In the genomic region with DNA sequence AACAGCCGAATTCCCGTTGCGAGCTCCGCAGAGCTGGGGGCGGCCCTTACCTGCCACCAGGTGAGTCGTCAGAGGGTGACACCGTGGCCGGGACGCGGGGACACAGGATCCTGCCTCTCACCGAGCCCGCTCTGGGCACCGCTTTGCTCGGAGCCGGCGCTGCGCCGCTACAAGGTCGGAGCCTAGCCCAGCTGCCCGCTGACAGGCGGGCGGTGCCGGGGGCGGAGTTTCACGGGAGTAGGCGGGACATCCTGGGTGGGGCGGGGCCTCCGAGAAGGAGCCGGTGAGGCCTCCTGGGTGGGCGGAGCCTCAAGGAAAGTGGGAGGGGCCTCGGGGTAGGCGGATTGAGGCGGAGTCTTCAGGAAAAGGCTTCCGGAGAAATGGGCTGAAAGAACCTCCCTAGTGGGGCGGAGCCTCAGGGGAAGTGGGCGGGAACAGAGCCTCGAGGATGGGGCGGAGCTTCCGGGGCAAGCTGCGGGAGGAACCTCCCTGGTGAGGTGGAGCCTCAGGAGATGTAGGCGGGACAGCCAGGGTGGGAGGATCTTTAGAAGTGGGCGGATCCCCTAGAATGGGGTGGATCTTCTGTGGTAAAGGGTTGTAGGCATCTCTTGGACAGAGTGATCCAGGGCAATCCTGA, we compare ENCODE assay signal across 8 mouse cellular contexts. TPM values are rescaled to one million over a fixed set of nuclear protein-coding genes. Genes with fewer than 3 reads are reported as not detected.
DNase-seq lines count a peak whose midpoint lies in the region; ATAC-seq and TF ChIP-seq lines count a peak whose summit lies in the region.

Gene Abcb9, minus strand, starts transcription at position 203 of the 637 bp plus-strand sequence.

- peak; percentile 28; the same call in 1 of the 2 replicates for TF ChIP-seq EP300 in heart, adult 2 months (IDR thresholded peaks at IDR 0.05; ENCODE audit: insufficient read depth, low read depth, low read length)

- peak; percentile 75 for ATAC-seq in embryonic facial prominence, embryonic 14.5 days (ENCODE audit: low read depth)
- peak; percentile 84; the same call in 1 of the 2 replicates for ATAC-seq in limb, embryonic 13.5 days (ENCODE audit: low FRiP score, low read depth)
- ATAC-seq in midbrain, embryonic 16.5 days: peak; percentile 82

- H3K27ac ChIP-seq in embryonic facial prominence, embryonic 14.5 days (replicated peaks; ENCODE audit: low read depth, low read length): no peak within 1 kb of the TSS
- peak within 1 kb of the TSS; percentile 86 for H3K27ac ChIP-seq in heart, adult 2 months
- H3K27ac ChIP-seq in limb, embryonic 13.5 days: no peak within 1 kb of the TSS
- 0 out of 2 replicates have a peak within 1 kb of the TSS, but pooled peaks have one; percentile 23 for H3K27ac ChIP-seq in midbrain, embryonic 16.5 days (ENCODE audit: low read length)

- no peaks in the 10 kb centered on the region for H3K36me3 ChIP-seq in embryonic facial prominence, embryonic 14.5 days (ENCODE audit: control insufficient read depth, insufficient read depth, low read length)
- no peaks in the 10 kb centered on the region for H3K36me3 ChIP-seq in heart, adult 2 months (ENCODE audit: control insufficient read depth, insufficient read depth, low read length)
- no peaks in the 10 kb centered on the region for H3K36me3 ChIP-seq in limb, embryonic 13.5 days
- H3K36me3 ChIP-seq in midbrain, embryonic 16.5 days (ENCODE audit: control insufficient read depth, insufficient read depth, low read length): no peaks in the 10 kb centered on the region

- no peaks in the 10 kb centered on the region; the same call in 1 of the 2 replicates for H3K9me3 ChIP-seq in embryonic facial prominence, embryonic 14.5 days (ENCODE audit: control insufficient read depth, low read length)
- 0 out of 2 replicates have a peak, but pooled peaks cover 4% of the 10 kb centered on the region for H3K9me3 ChIP-seq in limb, embryonic 13.5 days
- no peaks in the 10 kb centered on the region for H3K9me3 ChIP-seq in midbrain, embryonic 16.5 days (replicated peaks; ENCODE audit: control insufficient read depth, low read length, poor library complexity, severe bottlenecking)

- peak within 1 kb of the TSS; percentile 64 for H3K9ac ChIP-seq in embryonic facial prominence, embryonic 14.5 days (ENCODE audit: low read depth, low read length)
- H3K9ac ChIP-seq in heart, adult 2 months (ENCODE audit: low read depth, low read length): peak within 1 kb of the TSS; percentile 86
- H3K9ac ChIP-seq in limb, embryonic 13.5 days: peak within 1 kb of the TSS; percentile 65
- H3K9ac ChIP-seq in midbrain, embryonic 16.5 days (ENCODE audit: low read depth, low read length): peak within 1 kb of the TSS; percentile 77

- peak; percentile 86 for TF ChIP-seq POLR2A in heart, adult 2 months (IDR thresholded peaks at IDR 0.05; ENCODE audit: insufficient read depth, low read depth, low read length)

- intact Hi-C loops in heart, adult 2 months (cut with DNase I): no loop called here

- DNase-seq in 3134 (ENCODE audit: extremely low read depth, insufficient read length, low spot score): peak; percentile 59
- DNase-seq in adrenal gland, postnatal 4 days (ENCODE audit: low spot score in 2 of 2): peak; percentile 97
- peak; percentile 86 for DNase-seq in embryonic facial prominence, embryonic 14.5 days (ENCODE audit: low spot score)
- DNase-seq in heart, adult 2 months: peak; percentile 97 to 98
- peak; percentile 100 for DNase-seq in kidney, adult 8-10 months
- DNase-seq in spleen, postnatal 10 days (ENCODE audit: low spot score in 2 of 2): peak; percentile 100

- H3K4me3 ChIP-seq in embryonic facial prominence, embryonic 14.5 days (ENCODE audit: low read depth, low read length): peak within 1 kb of the TSS; percentile 53
- peak within 1 kb of the TSS; percentile 71 for H3K4me3 ChIP-seq in heart, adult 2 months
- H3K4me3 ChIP-seq in limb, embryonic 13.5 days: peak within 1 kb of the TSS; percentile 43
- H3K4me3 ChIP-seq in midbrain, embryonic 16.5 days (ENCODE audit: low read depth, low read length): peak within 1 kb of the TSS; percentile 61

- peaks cover 4% of the 10 kb centered on the region; the same call in 1 of the 2 replicates for H3K4me1 ChIP-seq in embryonic facial prominence, embryonic 14.5 days (ENCODE audit: control insufficient read depth, insufficient read depth, low read length)
- H3K4me1 ChIP-seq in heart, adult 2 months (ENCODE audit: control insufficient read depth, insufficient read depth, low read length): peaks cover 2% of the 10 kb centered on the region; the same call in 1 of the 2 replicates
- peaks cover 10% of the 10 kb centered on the region for H3K4me1 ChIP-seq in limb, embryonic 13.5 days
- H3K4me1 ChIP-seq in midbrain, embryonic 16.5 days (ENCODE audit: control insufficient read depth, insufficient read depth, low read length): no peaks in the 10 kb centered on the region

- 0 out of 2 replicates have a peak, but pooled peaks cover 10% of the 10 kb centered on the region for H3K27me3 ChIP-seq in embryonic facial prominence, embryonic 14.5 days (replicated peaks; ENCODE audit: control insufficient read depth, insufficient read depth, low read length)
- no peaks in the 10 kb centered on the region for H3K27me3 ChIP-seq in heart, adult 2 months (ENCODE audit: control insufficient read depth, insufficient read depth, low read length)
- peaks cover 41% of the 10 kb centered on the region for H3K27me3 ChIP-seq in limb, embryonic 13.5 days
- no peaks in the 10 kb centered on the region for H3K27me3 ChIP-seq in midbrain, embryonic 16.5 days (ENCODE audit: control insufficient read depth, insufficient read depth, low read depth, low read length)

- no peaks in the 10 kb centered on the region for H3K79me2 ChIP-seq in heart, adult 2 months (replicated peaks; ENCODE audit: control insufficient read depth, insufficient read depth, low read length)

- WGBS in embryonic facial prominence, embryonic 14.5 days: under 1% methylated on average over 33 of the region's 42 CpGs
- 5% methylated on average over 42 of the region's 42 CpGs for WGBS in heart, adult 2 months
- 3% methylated on average over 42 of the region's 42 CpGs for WGBS in limb, embryonic 13.5 days
- WGBS in midbrain, embryonic 16.5 days: 2% methylated on average over 42 of the region's 42 CpGs

- no peak for TF ChIP-seq CTCF in heart, adult 2 months (IDR thresholded peaks at IDR 0.05)

- H3K4me2 ChIP-seq in embryonic facial prominence, embryonic 14.5 days (ENCODE audit: low read depth, low read length): peak within 1 kb of the TSS; percentile 90
- peak within 1 kb of the TSS; percentile 70 for H3K4me2 ChIP-seq in limb, embryonic 13.5 days (replicated peaks)
- peak within 1 kb of the TSS; percentile 63 for H3K4me2 ChIP-seq in midbrain, embryonic 16.5 days (ENCODE audit: low read length)

RNA-seq across cellular contexts. Expression of gene Abcb9, which starts in this region (rescaled TPM):
- 1 to 10 TPM; 5.8 to 7.2 TPM for total RNA-seq in adrenal gland, postnatal 4 days (2021)
- 2.1 and 2.3 TPM in 2 replicates for polyA plus RNA-seq in embryonic facial prominence, embryonic 14.5 days (2014; fragmentation: Nextera tagmentation; extraction: Ambion mirVana)
- 1 to 10 TPM; 8.9 to 9.9 TPM for total RNA-seq in heart, adult 2 months (2021)
- 7.8 and 10.1 TPM in 2 replicates for polyA plus RNA-seq in heart, adult 2 months (2012; rRNA removed)
- polyA plus RNA-seq in limb, embryonic 13.5 days (2015; fragmentation: Nextera tagmentation; extraction: Ambion mirVana): 2.9 and 3.0 TPM in 2 replicates
- 15.5 and 21.7 TPM in 2 replicates for polyA plus RNA-seq in midbrain, embryonic 16.5 days (2015; fragmentation: Nextera tagmentation; extraction: Ambion mirVana)

Comparison
In these comparisons a context has a peak if more than half of its experiments do, and no peak if none do; other contexts are left out.
1. H3K27ac ChIP-seq: peak in heart, adult 2 months (single experiment) and midbrain, embryonic 16.5 days (single experiment); none in embryonic facial prominence, embryonic 14.5 days (single experiment) and limb, embryonic 13.5 days (single experiment).
2. Peak in every context shown above with its lines, with median percentiles within 50 percentile points of each other: DNase-seq, ATAC-seq, H3K4me2 ChIP-seq, H3K4me3 ChIP-seq and H3K9ac ChIP-seq.